Mouse (Mus musculus): ENCODE data around the gene Bola2. TPM values are rescaled to one million over a fixed set of nuclear protein-coding genes. Genes with fewer than 3 reads are reported as not detected.

Bola2 gene
- total RNA-seq, 2 experiments from 2014 or later: 104 to 112 TPM

Other genes starting within 250 kb of the Bola2 start
- 1 to 10 TPM in 1 of 2 experiments, under 1 TPM in 1; 0.76 to 1.0 TPM for gene Atp2a1, start 232.3 kb upstream of the Bola2 start, total RNA-seq (2021)
- 10 to 100 TPM; 70.8 to 73.1 TPM for gene Sh2b1, start 220.0 kb upstream of the Bola2 start, total RNA-seq (2021)
- 10 to 100 TPM; 77.2 to 78.8 TPM for gene Tufm, start 208.0 kb upstream of the Bola2 start, total RNA-seq (2021)
- gene Atxn2l, start 192.0 kb upstream of the Bola2 start, total RNA-seq (2021): 100 to 1,000 TPM; 101 to 134 TPM
- gene Eif3c, start 129.0 kb upstream of the Bola2 start, total RNA-seq (2021): 100 to 1,000 TPM; 184 to 193 TPM
- 1 to 10 TPM in 1 of 2 experiments, under 1 TPM in 1; 0.28 to 1.1 TPM for gene Apobr, start 110.5 kb upstream of the Bola2 start, total RNA-seq (2021)
- gene Cln3, start 109.6 kb upstream of the Bola2 start, total RNA-seq (2021): 10 to 100 TPM; 30.3 to 37.4 TPM
- not detected for gene Il27, start 100.5 kb upstream of the Bola2 start, total RNA-seq (2021)
- 1 to 10 TPM; 5.8 to 8.6 TPM for gene Nupr1, start 64.5 kb upstream of the Bola2 start, total RNA-seq (2021)
- 10 to 100 TPM; 30.5 to 35.1 TPM for gene Sgf29, start 46.1 kb upstream of the Bola2 start, total RNA-seq (2021)
- gene Sult1a1, start 19.0 kb upstream of the Bola2 start, total RNA-seq (2021): 10 to 100 TPM in 1 of 2 experiments, 1 to 10 TPM in 1; 9.5 to 11.1 TPM
- gene Slx1b, start 383 bp downstream of the Bola2 start, total RNA-seq (2021): 10 to 100 TPM; 16.4 to 19.4 TPM
- 100 to 1,000 TPM; 129 to 139 TPM for gene Coro1a, start 12.4 kb downstream of the Bola2 start, total RNA-seq (2021)
- gene Mapk3, start 64.2 kb downstream of the Bola2 start, total RNA-seq (2021): 100 to 1,000 TPM; 147 to 168 TPM
- gene Gdpd3, start 70.9 kb downstream of the Bola2 start, total RNA-seq (2021): 1 to 10 TPM; 1.7 to 4.3 TPM
- 100 to 1,000 TPM; 268 to 293 TPM for gene Ypel3, start 81.6 kb downstream of the Bola2 start, total RNA-seq (2021)
- under 1 TPM; 0.39 to 0.82 TPM for gene Tbx6, start 86.1 kb downstream of the Bola2 start, total RNA-seq (2021)
- gene Ppp4c, start 97.1 kb downstream of the Bola2 start, total RNA-seq (2021): 10 to 100 TPM; 53.3 to 55.0 TPM
- 10 to 100 TPM; 80.3 to 95.6 TPM for gene Fam57b, start 102.3 kb downstream of the Bola2 start, total RNA-seq (2021)
- gene 4930451I11Rik, start 136.2 kb downstream of the Bola2 start, total RNA-seq (2021): not detected
- gene Doc2a, start 152.0 kb downstream of the Bola2 start, total RNA-seq (2021): 10 to 100 TPM; 15.6 to 16.2 TPM
- gene Hirip3, start 166.6 kb downstream of the Bola2 start, total RNA-seq (2021): 10 to 100 TPM; 19.5 to 31.1 TPM
- gene Ino80e, start 167.0 kb downstream of the Bola2 start, total RNA-seq (2021): 10 to 100 TPM; 50.7 to 51.7 TPM
- gene Taok2, start 189.3 kb downstream of the Bola2 start, total RNA-seq (2021): 100 to 1,000 TPM; 150 to 163 TPM
- 10 to 100 TPM; 20.2 to 25.5 TPM for gene Tmem219, start 227.5 kb downstream of the Bola2 start, total RNA-seq (2021)
- gene Kctd13, start 233.5 kb downstream of the Bola2 start, total RNA-seq (2021): 100 to 1,000 TPM; 150 to 160 TPM